Mouse (Mus musculus) stomach, embryonic 16.5 days (tissue): Measurements from ENCODE around the gene Pclo. TPM values are rescaled to one million over a fixed set of nuclear protein-coding genes. Genes with fewer than 3 reads are reported as not detected.
"Not testable (repeated sequence)": the region's sequence is repeated elsewhere in the genome, so short reads cannot be mapped to it uniquely, and the experiment has no call there.

Experiments
- ATAC-seq: fragments of 200-750 bp; cut with Nextera tagmentation; 2 replicates; pipeline ENCODE4 v1.8.0; 2017; ENCODE audit warnings: moderate number of reproducible peaks, moderate TSS enrichment; ENCODE audit not compliant: insufficient read depth, low FRiP score
- H3K27ac ChIP-seq: fragments of 300-500 bp; sonication (generic); 2 replicates; pipeline ENCODE4 v1.5.1; 2014; ENCODE audit warnings: low read length
- H3K27me3 ChIP-seq: fragments of 300-500 bp; sonication (generic); 2 replicates; pipeline ENCODE4 v1.6.1; 2014; ENCODE audit warnings: low read length, control low read depth, mixed read lengths; ENCODE audit not compliant: control insufficient read depth, insufficient read depth
- H3K36me3 ChIP-seq: fragments of 300-500 bp; sonication (generic); 2 replicates; pipeline ENCODE4 v1.6.1; 2014; ENCODE audit warnings: low read length; ENCODE audit not compliant: control insufficient read depth, insufficient read depth
- H3K4me1 ChIP-seq: fragments of 300-500 bp; sonication (generic); 2 replicates; pipeline ENCODE4 v1.6.1; 2014; ENCODE audit warnings: low read length, control low read depth, mixed read lengths; ENCODE audit not compliant: control insufficient read depth, insufficient read depth
- H3K4me2 ChIP-seq: fragments of 300-500 bp; sonication (generic); 2 replicates; pipeline ENCODE4 v1.6.1; 2014; ENCODE audit warnings: low read depth, low read length, mixed read lengths
- H3K4me3 ChIP-seq: fragments of 300-500 bp; sonication (generic); replicated peaks from 2 replicates; pipeline ENCODE4 v1.5.1; 2014; ENCODE audit warnings: mild to moderate bottlenecking, low read length
- H3K9ac ChIP-seq: fragments of 300-500 bp; sonication (generic); 2 replicates; pipeline ENCODE4 v1.6.1; 2014; ENCODE audit warnings: low read length
- H3K9me3 ChIP-seq: fragments of 300-500 bp; sonication (generic); replicated peaks from 2 replicates; pipeline ENCODE4 v1.6.1; 2016; ENCODE audit warnings: low read length, control low read depth; ENCODE audit not compliant: control insufficient read depth
- WGBS: fragments of 180-500 bp; shearing (Covaris S2); extraction: QIAGEN DNeasy Blood & Tissue Kit; methylation state at CpG from one replicate; pipeline ENCODE4 v1.1.7; 2014; 5-methylcytosine and 5-hydroxymethylcytosine counted together
- polyA plus RNA-seq: library from polyadenylated mRNA; unstranded; fragments of >200 nt; fragmentation: Nextera tagmentation; extraction: Ambion mirVana; gene quantifications from 2 replicates; pipeline ENCODE4 v1.2.1, GENCODE M21; 2015

Gene Pclo
- polyA plus RNA-seq, 1 experiment from 2014 or later = 1.0 TPM

DNA sequence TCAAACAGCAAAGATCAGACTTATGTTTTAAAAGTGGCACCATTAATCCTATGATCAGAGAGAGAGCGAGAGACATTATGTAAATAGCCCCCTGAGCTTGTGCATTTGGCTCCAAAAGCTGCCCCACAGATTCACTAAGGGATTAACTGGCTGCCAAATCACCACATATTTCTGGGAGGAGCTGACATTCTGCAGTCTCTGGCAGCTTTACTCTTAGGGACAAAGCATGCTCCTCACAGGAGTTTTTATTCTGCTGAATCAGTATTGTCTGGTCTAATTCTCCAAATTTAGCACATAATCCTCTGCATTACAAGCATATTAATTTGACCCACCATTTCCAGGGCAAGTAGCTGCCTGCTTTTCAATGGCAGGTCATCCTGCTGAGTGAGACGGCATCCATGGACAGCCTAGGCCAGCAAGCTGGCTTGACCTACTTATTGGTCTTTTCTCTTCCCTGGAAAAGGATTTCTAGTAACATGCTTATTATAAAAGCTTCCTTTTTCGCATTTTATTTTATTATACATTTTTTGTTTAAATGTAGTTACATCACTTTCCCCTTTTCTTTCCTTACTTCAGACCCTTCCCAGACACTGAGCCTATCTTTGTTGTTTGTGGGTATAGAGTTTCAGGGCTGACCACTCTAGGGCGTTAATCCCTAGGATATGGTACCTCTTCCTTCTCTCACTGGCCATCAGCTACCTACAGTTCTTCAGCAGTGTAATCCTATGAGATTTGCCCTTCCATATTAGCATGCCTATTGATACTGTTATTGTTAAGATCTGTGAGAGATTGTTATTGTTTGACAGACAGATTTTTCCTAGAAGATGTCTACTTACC lies 319.7 kb downstream of the Pclo start:
- no peak overlapping the region for H3K9ac ChIP-seq
- H3K27ac ChIP-seq = no peak overlapping the region
- H3K9me3 ChIP-seq = no peaks in the 10 kb centered on the region; the same call in 1 of the 2 replicates
- no peaks in the 10 kb centered on the region for H3K27me3 ChIP-seq
- H3K4me3 ChIP-seq = no peak overlapping the region
- H3K4me2 ChIP-seq = no peak overlapping the region
- no peak for ATAC-seq
- WGBS = 54% methylated on average over 4 of the region's 4 CpGs
- no peaks in the 10 kb centered on the region for H3K36me3 ChIP-seq
- H3K4me1 ChIP-seq = peaks cover 3% of the 10 kb centered on the region; the same call in 1 of the 2 replicates

DNA sequence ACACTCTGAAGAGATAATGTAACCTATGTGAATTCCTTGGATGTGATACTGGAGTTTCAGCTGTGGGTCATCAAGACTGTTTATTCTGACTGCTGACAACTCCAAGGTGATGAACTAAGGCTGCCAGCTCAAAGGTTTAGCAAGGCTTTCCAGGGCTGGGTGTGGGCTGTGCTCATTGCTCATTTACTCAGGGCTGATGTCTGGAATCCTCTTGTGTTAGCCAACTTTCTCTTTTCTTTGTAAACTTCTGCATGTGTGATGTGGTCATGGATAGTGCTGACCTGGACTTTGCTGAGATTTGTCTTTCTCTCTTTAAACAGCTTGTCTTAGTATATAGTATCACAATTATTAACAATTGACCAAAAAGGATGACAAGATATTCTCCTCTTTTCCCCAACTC lies 338.9 kb downstream of the Pclo start:
- Histone ChIP-seq H3K36me3 (no peaks in the 10 kb centered on the region), H3K9ac (no peak overlapping the region), H3K4me3 (no peak overlapping the region), H3K27ac (no peak overlapping the region), H3K4me2 (no peak overlapping the region), H3K4me1 (no peaks in the 10 kb centered on the region), H3K27me3 (no peaks in the 10 kb centered on the region), H3K9me3 (no peaks in the 10 kb centered on the region)
- ATAC-seq = peak; percentile 58

DNA sequence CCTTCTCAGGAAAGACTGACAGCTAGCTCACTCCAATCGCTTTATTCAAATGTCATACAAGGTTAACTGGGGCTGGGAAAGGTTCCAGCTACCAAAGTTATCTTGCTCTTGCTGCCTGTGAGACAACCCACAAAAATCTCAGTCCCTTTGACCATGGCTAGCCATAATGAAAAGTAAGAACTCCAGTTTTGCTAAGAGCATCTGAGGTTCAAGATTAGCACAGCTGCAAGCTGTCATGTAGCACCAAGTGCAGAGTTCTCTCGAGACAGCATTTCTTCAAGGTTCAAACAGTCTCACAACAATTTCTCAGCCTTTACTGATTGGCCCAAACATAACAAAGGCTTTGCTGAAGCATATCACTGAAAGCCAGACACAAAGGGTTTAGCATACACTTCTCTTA lies 370.6 kb downstream of the Pclo start:
- WGBS = 45% methylated on average over 1 of the region's 2 CpGs
- not testable (repeated sequence) for H3K4me3 ChIP-seq, H3K4me1 ChIP-seq, H3K4me2 ChIP-seq, ATAC-seq, H3K27me3 ChIP-seq, H3K9me3 ChIP-seq, H3K27ac ChIP-seq, H3K36me3 ChIP-seq, H3K9ac ChIP-seq

DNA sequence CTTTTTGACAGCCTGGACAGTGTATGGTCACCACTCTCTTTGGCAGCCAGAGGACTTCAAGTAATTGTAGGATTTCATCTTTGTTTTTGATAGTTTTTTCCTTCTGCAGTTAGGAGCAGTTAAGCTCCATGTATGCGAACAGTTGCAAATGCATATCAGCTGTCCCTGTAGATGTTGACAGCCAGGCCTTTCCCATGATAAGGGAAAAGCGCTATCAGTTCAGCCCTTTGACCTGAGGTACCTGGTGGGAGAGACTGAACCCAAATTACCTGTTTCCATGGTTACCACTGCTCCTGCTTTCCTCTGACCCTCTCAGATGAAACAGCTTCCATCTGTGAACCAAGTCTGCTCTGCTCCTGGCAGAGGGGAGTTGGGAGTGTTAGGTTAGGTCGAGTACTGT lies 377.5 kb downstream of the Pclo start:
- Histone ChIP-seq H3K9ac (no peak overlapping the region), H3K4me1 (no peaks in the 10 kb centered on the region), H3K4me2 (no peak overlapping the region), H3K27me3 (no peaks in the 10 kb centered on the region), H3K4me3 (no peak overlapping the region), H3K9me3 (no peaks in the 10 kb centered on the region), H3K27ac (no peak overlapping the region), H3K36me3 (no peaks in the 10 kb centered on the region)
- ATAC-seq = no peak
- 47% methylated on average over 3 of the region's 3 CpGs for WGBS

DNA sequence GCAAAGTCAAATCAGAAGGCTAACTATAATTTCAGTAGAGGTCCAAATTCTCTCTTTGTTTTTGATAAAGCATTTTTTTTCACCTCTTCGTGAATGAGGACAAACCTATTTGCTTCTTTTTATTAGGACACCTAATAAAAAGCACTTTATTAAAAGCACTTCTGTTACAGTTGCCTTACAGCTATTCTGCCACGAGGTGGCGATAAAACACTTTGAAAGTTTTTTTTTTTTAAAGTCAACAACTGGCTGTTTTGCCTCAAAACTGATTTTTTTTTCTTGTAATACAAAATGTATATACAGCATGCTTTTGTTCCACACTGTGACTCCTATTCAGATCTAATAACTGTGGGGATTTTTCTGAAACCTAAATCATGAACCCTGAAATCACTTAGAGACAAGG lies 388.8 kb downstream of the Pclo start:
- not testable (repeated sequence) for H3K4me3 ChIP-seq, H3K27me3 ChIP-seq, H3K4me2 ChIP-seq, H3K36me3 ChIP-seq, H3K27ac ChIP-seq, H3K9me3 ChIP-seq, H3K4me1 ChIP-seq, ATAC-seq, H3K9ac ChIP-seq
- 11% methylated on average over 3 of the region's 3 CpGs for WGBS
